Mouse (Mus musculus): ENCODE measurements around the gene Ankrd27.

Ankrd27 gene

GRCm38 (mm10) chr7:35646317-35647081 lies 60.5 kb downstream of the Ankrd27 start:
- DNase-seq = peak; percentile 46

- peak; percentile 99 for DNase-seq
Observed at GRCm38 (mm10) chr7:35647101-35647698, 61.2 kb downstream of the Ankrd27 start, which contains the start of gene Pdcd5. Pdcd5 (minus strand) TSS chr7:35647521.

GRCm38 (mm10) chr7:35648239-35649069 lies 62.4 kb downstream of the Ankrd27 start:
- no peak for DNase-seq

- DNase-seq = peak; percentile 68
Observed at GRCm38 (mm10) chr7:35649071-35649470, 63.0 kb downstream of the Ankrd27 start.

GRCm38 (mm10) chr7:35650716-35651410 lies 64.8 kb downstream of the Ankrd27 start:
- peak; percentile 72 for DNase-seq

GRCm38 (mm10) chr7:35651583-35652270 lies 65.7 kb downstream of the Ankrd27 start:
- DNase-seq = no peak

GRCm38 (mm10) chr7:35657829-35658228 lies 71.8 kb downstream of the Ankrd27 start:
- DNase-seq = no peak

GRCm38 (mm10) chr7:35659173-35659572 lies 73.1 kb downstream of the Ankrd27 start:
- peak; percentile 34 for DNase-seq

GRCm38 (mm10) chr7:35663790-35664376 lies 77.8 kb downstream of the Ankrd27 start:
- no peak for DNase-seq

- no peak for DNase-seq
Observed at GRCm38 (mm10) chr7:35668066-35669041, 82.3 kb downstream of the Ankrd27 start.

GRCm38 (mm10) chr7:35678976-35679375 lies 92.9 kb downstream of the Ankrd27 start:
- DNase-seq = no peak

GRCm38 (mm10) chr7:35681559-35681958 lies 95.5 kb downstream of the Ankrd27 start:
- no peak for DNase-seq

GRCm38 (mm10) chr7:35683409-35684122 lies 97.5 kb downstream of the Ankrd27 start:
- no peak for DNase-seq

- DNase-seq = peak; percentile 7
Observed at GRCm38 (mm10) chr7:35686216-35686615, 100.2 kb downstream of the Ankrd27 start.

- DNase-seq = peak; percentile 61
Observed at GRCm38 (mm10) chr7:35686756-35687155, 100.7 kb downstream of the Ankrd27 start.

GRCm38 (mm10) chr7:35687229-35687628 lies 101.2 kb downstream of the Ankrd27 start:
- peak; percentile 56 for DNase-seq

GRCm38 (mm10) chr7:35688276-35688675 lies 102.2 kb downstream of the Ankrd27 start:
- peak; percentile 6 for DNase-seq

Data from lung, postnatal 10 days (tissue).